Mouse (Mus musculus) testis, adult 2 months (tissue): ENCODE data around the gene Capn9.
A peak's percentile ranks its signal among the peaks of the same experiment; 100 is the strongest.

Source experiments
- CTCF ChIP-seq: fragments of 200-500 bp; IDR thresholded peaks from 2 replicates; pipeline ENCODE4 v1.5.1; 2012; ENCODE audit warnings: low read depth, mild to moderate bottlenecking, inconsistent platforms, low read length, moderate library complexity; ENCODE audit not compliant: control insufficient read depth, insufficient read depth, insufficient replicate concordance
- POLR2A ChIP-seq: fragments of 200-500 bp; IDR thresholded peaks from 2 replicates; pipeline ENCODE4 v1.6.1; 2012; ENCODE audit warnings: low read depth, mild to moderate bottlenecking, inconsistent platforms, low read length, moderate library complexity; ENCODE audit not compliant: control insufficient read depth

DNA sequence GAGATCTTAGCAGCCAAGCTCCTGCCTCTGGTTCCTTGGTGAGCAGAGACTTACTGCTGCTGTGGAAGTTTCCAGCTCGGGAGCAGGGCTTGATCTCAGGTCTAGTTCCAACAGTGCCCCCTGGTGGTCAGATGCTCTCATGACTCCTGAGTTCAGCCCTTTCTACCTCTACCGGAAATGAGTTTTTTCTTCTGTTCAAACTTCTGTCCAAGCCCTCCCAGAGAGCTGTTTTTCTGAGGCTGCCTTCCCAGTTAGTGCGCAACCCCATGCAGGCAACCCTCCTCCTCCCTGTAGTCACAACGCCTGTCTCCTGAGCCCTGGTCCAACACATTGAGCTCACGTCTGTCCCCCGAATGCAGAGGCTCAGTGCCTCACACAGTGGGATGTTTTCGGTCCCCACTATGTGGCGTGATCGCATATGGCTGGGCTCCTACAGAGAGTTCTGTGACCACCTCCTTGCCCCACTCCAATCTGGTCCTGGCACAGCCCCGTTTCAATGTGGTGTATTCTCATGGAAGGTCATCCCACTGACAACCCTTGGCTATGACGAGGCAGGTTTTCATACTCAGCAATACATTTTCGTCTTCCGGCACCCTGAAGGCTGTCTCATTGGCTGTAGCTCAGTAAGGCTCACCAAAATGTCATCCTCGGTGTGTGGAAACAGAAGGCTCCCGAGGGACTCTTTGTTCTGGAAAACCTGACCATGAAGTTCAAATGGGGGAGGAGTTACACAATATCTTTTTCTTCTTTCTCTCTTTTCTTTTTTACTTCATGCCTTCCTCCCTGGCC is 2.2 kb upstream of the Capn9 start:
- TF ChIP-seq CTCF (peak; percentile 89), POLR2A (no peak)
